Mouse (Mus musculus): ENCODE measurements around the gene Efcab9.

The Efcab9 gene

DNA sequence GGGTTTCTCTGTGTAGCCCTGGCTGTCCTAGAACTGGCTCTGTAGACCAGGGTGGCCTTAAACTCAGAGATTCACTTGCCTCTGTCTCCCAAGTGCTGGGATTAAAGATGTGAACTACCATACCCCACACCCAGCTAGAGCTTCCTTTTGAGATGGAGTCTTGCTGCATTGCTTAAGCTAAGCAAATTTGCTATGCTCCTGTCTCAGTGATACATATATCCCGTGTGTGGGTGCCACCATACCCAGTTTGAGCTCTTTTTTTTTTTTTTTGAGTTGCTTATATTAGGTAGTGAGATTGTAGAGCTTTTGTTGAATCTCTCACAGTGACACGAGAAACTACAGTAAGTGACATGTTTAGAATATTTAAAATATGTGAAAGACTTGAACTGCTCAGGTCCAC, 36.6 kb downstream of the Efcab9 start:
- DNase-seq (ENCODE audit: low read depth): no peak

GRCm38 (mm10) chr11:32493312-32493711, 38.6 kb downstream of the Efcab9 start:
- no peak for DNase-seq (ENCODE audit: low read depth)

DNA sequence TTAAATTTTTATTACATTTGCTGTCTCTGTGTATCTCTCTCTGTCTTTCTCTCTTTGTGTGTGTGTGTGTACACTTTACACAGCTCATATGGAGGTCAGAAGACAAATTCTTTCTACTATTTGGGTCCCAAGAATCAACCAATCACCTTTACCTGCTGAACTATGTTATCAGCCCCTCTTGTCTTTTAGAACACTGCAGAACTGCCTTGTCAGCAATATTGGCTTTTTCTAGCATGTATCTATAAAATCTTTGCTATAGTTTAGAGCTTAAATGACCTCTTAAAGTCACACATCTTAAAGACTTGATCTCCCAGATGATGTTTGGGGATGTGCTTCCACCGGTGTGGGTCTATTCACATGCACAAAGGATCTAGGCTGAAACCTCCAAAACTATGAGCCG, 40.8 kb downstream of the Efcab9 start:
- no peak for DNase-seq (ENCODE audit: low read depth)

GRCm38 (mm10) chr11:32488808-32489670, 42.8 kb downstream of the Efcab9 start:
- DNase-seq (ENCODE audit: low read depth): peak; percentile 29

DNA sequence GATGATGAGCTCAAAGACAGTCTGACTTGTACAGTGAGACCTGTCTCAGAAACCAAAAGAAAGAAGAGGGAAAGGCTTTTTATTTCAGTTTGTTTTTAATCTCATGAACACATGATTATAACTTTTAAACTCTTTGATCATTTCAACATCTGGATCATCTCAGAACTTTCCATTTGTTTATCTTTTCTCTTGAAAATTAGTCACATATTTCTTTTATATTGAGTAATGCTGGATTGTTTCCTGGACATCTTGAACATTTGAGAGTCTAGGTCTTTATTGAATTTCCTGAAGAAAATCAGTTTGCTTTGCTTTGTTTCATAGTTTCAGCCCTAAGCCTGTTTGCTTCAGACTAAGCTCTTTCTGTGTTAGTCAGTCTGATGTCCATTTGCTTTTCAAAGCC, 43.5 kb downstream of the Efcab9 start:
- no peak for DNase-seq (ENCODE audit: low read depth)

DNA sequence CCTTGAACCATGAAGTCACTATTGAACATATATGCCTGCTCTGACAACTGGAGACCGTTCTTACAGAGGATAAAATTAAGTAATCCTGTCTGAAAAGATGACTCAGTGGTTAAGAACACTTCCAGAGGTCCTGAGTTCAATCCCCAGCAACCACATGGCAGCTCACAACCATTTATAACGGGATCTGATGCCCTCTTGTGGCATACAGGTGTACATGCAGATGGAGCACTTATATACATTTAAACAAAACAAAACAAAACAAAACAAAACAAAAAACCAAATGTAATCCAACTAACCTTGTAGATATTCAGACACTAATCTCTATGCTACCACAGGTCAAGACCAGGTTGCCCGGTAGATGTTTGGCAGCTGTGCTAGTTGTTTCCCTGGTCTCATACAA, 44.4 kb downstream of the Efcab9 start:
- DNase-seq (ENCODE audit: low read depth): no peak

- DNase-seq (ENCODE audit: low read depth): no peak
These were observed 45.3 kb downstream of the Efcab9 start for GRCm38 (mm10) chr11:32486621-32487020.

GRCm38 (mm10) chr11:32485290-32485689, 46.6 kb downstream of the Efcab9 start:
- DNase-seq (ENCODE audit: low read depth): no peak

DNA sequence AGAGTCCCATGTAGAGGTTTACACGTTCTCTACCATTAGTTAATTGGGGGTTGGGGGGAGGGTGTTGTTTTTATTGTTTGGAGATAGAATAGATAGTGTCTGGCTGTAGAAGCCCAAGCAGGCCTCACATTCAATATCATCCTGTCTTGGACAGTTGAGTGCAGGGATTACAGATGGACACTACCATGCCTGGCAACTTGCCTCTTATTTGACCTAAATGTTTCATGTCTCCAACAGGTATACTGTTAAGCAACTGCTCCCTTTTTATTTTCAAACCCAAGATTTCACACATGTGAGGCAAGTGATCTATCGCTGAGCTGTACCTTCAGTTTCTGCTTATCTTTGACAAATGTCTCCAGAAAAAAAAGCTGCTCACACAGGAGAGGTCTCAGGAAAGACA, 50.4 kb downstream of the Efcab9 start:
- DNase-seq (ENCODE audit: low read depth): no peak

GRCm38 (mm10) chr11:32475487-32476236, 56.2 kb downstream of the Efcab9 start:
- no peak for DNase-seq (ENCODE audit: low read depth)

DNA sequence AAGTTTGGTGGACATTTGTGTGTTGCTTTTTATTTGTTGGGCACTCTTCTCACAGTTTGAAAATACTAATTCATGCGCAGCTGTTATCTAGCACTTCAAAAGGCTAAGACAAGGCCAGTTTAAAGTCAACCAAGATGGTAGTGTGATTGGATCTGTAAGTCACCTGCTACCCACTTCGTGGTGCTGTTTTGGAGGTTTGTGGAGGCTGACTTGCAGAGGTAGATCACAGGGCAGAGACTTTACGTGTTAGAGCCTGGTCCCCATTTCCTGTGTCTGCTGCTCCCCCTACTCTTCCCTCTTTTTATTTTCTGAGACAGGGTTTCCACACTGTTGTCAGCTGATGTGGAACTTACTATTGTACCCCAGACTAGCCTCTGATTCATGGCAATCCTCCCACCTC, 57.2 kb downstream of the Efcab9 start:
- DNase-seq (ENCODE audit: low read depth): no peak

Measured in c-Kit-positive CD71-negative TER-119-negative erythroid progenitor cells, embryonic 14.5 days (primary cell).